Mouse (Mus musculus) mouse trophoblast stem cell (cell line): ENCODE measurements around the gene Tinagl1.

Experiments used
- in situ Hi-C, 2 experiments: fragments of 300-500 bp; cut with MseI, MboI; formaldehyde crosslinking; loops; 2 replicates in 1 of 2; 3 replicates in 1 of 2; pipeline ENCODE4 v1.15.1; 2025

Gene Tinagl1

GRCm38 (mm10) chr4:130175072-130175711, at the start of gene Tinagl1:
TSS of gene Tinagl1 (minus strand) at chr4:130175122.
- in situ Hi-C loops = no loop called here

GRCm38 (mm10) chr4:130224071-130224470, 49.1 kb upstream of the Tinagl1 start:
- in situ Hi-C loops = no loop called here

- in situ Hi-C loops = no loop called here
Measured at GRCm38 (mm10) chr4:130222179-130222578, 47.3 kb upstream of the Tinagl1 start, which contains the start of gene Gm853. TSS of gene Gm853 (minus strand) at chr4:130222401.

DNA sequence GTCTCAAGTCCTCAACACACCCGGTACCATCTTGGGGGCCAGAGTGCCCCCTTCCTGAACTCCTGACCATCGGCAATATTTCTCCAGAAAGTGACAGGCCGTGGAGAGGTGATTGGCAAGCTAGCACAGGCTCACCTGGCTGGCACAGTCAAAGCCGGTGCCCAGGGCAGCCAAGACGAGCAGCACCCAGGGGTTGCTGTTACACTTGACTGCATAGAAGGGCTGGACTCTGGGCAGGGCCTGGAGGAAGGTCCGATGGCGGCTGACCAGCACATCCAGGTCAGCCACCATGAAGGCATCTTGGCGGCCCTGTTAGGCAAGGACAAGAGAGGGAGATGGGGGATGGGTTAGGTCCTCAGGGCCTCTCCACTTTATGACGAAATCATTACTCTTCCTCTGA, 45.3 kb upstream of the Tinagl1 start:
- in situ Hi-C loops = no loop called here

- in situ Hi-C loops = no loop called here
Measured at GRCm38 (mm10) chr4:130215392-130215791, 40.5 kb upstream of the Tinagl1 start.

DNA sequence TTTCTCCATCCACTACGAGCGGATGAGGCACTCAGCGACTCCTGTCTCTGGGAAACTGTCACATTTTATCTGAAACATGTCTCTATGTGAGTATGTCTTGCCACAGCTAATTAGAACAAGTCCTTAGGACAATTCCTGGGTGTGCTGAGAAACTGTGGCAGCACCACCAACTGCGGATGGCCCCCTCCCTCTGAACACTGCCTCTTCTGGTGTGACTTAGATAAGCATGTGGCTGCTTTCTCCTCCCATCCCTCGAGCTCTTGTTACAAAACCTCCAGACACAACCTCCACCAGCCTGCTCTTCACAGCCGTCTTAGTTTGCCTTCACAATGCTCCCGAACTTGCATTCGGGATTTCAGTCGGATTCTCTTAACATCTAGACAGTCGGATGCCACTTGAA, 38.9 kb upstream of the Tinagl1 start:
- in situ Hi-C loops = no loop called here

DNA sequence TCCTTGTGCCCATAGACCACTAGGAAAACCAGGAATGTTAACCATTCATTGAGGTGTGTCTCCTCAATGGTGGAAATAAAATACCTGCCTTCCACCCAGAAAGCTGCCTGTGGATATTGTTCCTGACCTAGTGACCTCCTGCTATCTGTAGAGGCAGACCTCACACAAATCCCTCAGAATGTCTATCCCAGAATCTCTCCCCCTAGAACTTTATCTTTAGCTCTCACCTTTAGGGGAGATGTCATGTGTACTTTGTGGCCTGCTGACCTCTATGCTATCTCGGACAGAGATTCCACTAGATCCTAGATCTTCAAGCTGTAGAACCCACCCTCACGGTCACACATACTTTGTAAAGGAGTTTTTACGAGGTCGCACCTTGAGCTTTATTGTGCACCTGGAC, 38.3 kb upstream of the Tinagl1 start:
- in situ Hi-C loops = no loop called here

GRCm38 (mm10) chr4:130212421-130212820, 37.5 kb upstream of the Tinagl1 start:
- in situ Hi-C loops = no loop called here

DNA sequence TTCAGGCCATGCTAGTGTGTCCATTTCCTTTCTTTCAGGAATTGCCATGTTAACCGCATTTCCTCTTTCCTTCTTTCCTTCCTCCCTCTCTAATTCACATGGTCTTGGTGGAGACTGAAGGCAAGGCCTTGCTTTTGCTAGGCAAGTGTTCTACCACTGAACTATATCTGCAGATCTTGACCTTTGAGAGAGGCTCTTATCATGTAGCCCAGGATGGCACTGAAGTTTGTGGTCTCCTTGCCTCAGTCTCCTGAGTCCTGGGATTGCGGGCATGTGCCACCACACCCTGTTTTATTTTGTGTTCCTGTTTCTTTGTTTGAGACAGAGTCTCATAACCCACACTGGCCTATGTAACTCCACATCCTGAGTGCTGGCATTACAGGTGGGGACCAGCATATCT, 36.9 kb upstream of the Tinagl1 start:
- in situ Hi-C loops = no loop called here

- in situ Hi-C loops = no loop called here
Measured at GRCm38 (mm10) chr4:130198694-130199670, 24.1 kb upstream of the Tinagl1 start.

GRCm38 (mm10) chr4:130196542-130196941, 21.6 kb upstream of the Tinagl1 start:
- in situ Hi-C loops = no loop called here

GRCm38 (mm10) chr4:130195924-130196323, 21.0 kb upstream of the Tinagl1 start:
- in situ Hi-C loops = no loop called here

DNA sequence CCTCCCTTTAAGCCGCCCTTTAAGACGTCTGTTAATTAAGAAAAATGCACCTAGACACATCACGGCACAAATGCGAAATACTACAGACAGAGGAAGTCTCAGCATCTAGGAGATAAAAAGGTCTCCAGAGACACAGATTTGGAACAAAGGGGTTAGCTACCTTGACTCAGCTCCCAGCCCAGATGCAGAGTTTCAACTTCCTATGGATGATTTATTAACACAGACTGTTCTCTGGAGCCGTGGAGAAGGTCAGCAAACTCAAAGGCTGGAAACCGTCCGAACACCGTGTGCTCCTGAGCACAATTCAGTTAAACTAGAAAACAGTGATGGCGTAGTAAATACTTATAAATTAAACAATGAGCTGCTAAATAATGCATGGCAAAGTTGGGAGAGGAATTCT, 17.3 kb upstream of the Tinagl1 start:
- in situ Hi-C loops = no loop called here

GRCm38 (mm10) chr4:130189606-130190005, 14.7 kb upstream of the Tinagl1 start:
- in situ Hi-C loops = loop anchor here in 1 of 2 experiments (5.0 kb wide), 1 partner anchor 52 kb away; the partner anchor contains the start of gene Hcrtr1

DNA sequence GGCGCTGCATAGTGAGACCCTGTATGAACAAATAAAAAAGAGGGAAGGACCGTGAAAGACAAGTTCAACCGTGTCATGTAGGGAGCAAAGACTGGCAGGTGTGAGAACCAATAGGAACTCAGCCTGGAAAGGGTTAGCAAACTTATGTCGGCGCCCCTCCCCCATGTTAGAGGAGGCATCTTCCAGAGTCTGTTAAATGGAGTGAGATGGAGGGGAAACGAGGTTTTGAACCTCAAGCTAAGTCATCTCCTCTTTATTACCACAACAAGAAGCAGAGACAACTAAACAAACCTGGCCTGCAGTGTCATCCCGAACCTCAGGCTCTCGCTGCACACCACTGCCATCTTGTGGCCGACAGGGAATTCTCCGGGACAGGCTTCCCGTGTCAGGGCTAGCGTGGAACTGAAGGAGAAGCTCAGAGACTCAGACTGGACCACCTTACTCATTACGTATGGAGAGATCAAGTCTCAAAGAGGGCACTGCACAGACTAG, 13.9 kb upstream of the Tinagl1 start:
- in situ Hi-C loops = loop anchor here in 1 of 2 experiments (5.0 kb wide), 1 partner anchor 52 kb away; the partner anchor contains the start of gene Hcrtr1

DNA sequence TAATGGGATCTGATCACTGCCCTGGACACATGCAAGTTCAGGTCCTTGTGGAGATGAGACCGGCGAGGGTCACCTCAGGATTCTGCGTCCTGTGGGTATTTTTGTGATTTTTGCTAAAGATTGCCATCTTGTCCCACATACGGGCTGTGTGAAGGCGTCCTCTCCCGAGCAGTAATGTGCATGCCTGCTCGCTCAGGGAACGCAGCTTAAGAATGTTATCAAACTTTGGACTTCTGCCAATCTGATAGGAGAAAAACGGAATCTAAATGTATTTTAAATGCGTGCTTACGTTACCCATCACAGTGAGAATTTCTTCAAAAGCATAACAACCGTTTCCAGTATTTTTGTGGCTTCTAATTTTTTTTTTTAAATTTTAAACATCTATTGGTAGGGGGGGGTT, 12.0 kb upstream of the Tinagl1 start:
- in situ Hi-C loops = loop anchor here in 1 of 2 experiments (5.0 kb wide), 1 partner anchor 50 kb away; the partner anchor contains the start of gene Hcrtr1

GRCm38 (mm10) chr4:130186450-130186849, 11.5 kb upstream of the Tinagl1 start:
- in situ Hi-C loops = loop anchor here in 1 of 2 experiments (5.0 kb wide), 1 partner anchor 49 kb away; the partner anchor contains the start of gene Hcrtr1

GRCm38 (mm10) chr4:130183879-130184278, 9.0 kb upstream of the Tinagl1 start:
- in situ Hi-C loops = no loop called here

DNA sequence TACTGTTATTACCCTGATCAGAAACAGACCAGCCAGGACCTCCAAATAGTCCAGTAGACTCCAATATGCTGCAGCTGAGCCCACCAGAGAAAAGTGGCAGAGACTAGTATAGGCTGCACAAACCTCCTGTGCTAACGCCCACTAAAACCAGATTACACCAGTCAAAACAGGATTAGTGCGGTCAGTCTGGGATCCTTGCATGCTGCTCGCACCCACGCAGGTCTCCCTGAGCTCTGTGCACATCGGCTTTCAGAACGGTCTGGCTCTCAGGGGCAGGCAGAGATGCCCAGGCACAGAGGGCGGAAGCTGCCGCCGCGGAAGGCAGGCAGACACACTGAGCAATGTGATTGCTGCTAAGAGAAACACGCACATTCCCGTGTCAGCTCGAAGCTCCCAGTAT, 8.1 kb upstream of the Tinagl1 start:
- in situ Hi-C loops = no loop called here

- in situ Hi-C loops = no loop called here
Measured at GRCm38 (mm10) chr4:130181886-130182285, 7.0 kb upstream of the Tinagl1 start.

DNA sequence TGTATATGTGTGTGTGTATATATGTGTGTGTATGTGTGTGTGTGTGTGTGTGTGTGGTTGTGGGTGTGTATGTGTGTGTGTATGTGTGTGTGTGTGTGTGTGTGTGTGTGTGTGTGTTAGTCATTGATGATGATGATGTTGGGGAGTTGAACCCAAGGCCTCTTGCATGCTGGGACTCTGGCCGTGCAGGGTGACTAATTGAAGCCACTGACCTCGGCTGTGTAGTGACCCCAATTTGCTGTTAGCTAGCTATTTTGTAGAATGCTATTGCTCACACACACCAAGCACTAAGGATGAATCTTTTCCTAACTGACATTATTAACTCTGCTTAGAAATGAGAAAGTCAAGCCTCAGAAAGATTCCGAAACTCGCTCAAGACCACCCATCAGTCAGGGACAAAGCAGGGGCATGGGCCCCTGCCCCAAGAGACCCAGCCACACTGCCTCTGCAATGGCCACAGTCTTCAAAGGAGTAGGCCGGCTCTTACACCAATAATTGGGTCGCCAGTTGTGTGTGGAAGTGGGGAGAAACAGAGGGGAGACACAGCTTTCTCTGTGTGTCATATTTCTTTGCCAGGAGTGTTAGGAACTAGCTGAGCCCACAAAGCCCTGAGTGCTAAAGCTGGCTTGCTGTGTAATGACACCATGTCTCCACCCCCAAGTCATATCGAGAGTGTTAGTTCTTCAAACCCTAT, 6.1 kb upstream of the Tinagl1 start:
- in situ Hi-C loops = no loop called here

- in situ Hi-C loops = no loop called here
Measured at GRCm38 (mm10) chr4:130179876-130180275, 5.0 kb upstream of the Tinagl1 start.
